Mouse (Mus musculus) liver, postnatal 0 days (tissue): Measurements from ENCODE around the gene Anks1b.

Experiments
- CTCF ChIP-seq: sonication (generic); IDR thresholded peaks from 2 replicates; pipeline ENCODE4 v1.5.1; 2016; ENCODE audit warnings: antibody characterized with exemption, low read depth
- EP300 ChIP-seq: IDR thresholded peaks from 2 replicates; pipeline ENCODE4 v1.6.1; 2016; ENCODE audit warnings: antibody characterized with exemption, low read depth, mild to moderate bottlenecking

- no peak for TF ChIP-seq CTCF
- TF ChIP-seq EP300 = no peak
Measured at GRCm38 (mm10) chr10:90307931-90308555, 434.7 kb downstream of the Anks1b start.
